Mouse (Mus musculus) liver, postnatal 0 days (tissue): ENCODE data around the gene Nynrin. TPM values are rescaled to one million over a fixed set of nuclear protein-coding genes. Genes with fewer than 3 reads are reported as not detected.

Experiments
- ATAC-seq: fragments of 200-750 bp; cut with Nextera tagmentation; 2 replicates; pipeline ENCODE4 v1.8.0; 2017; ENCODE audit warnings: mild to moderate bottlenecking, moderate library complexity
- DNase-seq: peaks from one replicate; pipeline ENCODE4 v3.0.0-alpha.2; 2016
- H3K27ac ChIP-seq: fragments of 300-500 bp; sonication (generic); 2 replicates; pipeline ENCODE4 v1.5.1; 2014; ENCODE audit warnings: antibody characterized with exemption, moderate library complexity, mild to moderate bottlenecking, low read depth
- H3K27me3 ChIP-seq: fragments of 300-500 bp; sonication (generic); 2 replicates; pipeline ENCODE4 v1.6.1; 2014; ENCODE audit warnings: low read length, control low read depth, mixed read lengths; ENCODE audit not compliant: insufficient read depth
- H3K36me3 ChIP-seq: fragments of 300-500 bp; sonication (generic); replicated peaks from 2 replicates; pipeline ENCODE4 v1.6.1; 2014; ENCODE audit warnings: mild to moderate bottlenecking, control low read depth, low read length, moderate library complexity, mixed read lengths; ENCODE audit not compliant: insufficient read depth
- H3K4me1 ChIP-seq: fragments of 300-500 bp; sonication (generic); 2 replicates; pipeline ENCODE4 v1.6.1; 2014; ENCODE audit warnings: antibody characterized with exemption, mild to moderate bottlenecking, control low read depth; ENCODE audit not compliant: insufficient read depth
- H3K4me2 ChIP-seq: fragments of 300-500 bp; sonication (generic); 2 replicates; pipeline ENCODE4 v1.6.1; 2014; ENCODE audit warnings: low read depth, mild to moderate bottlenecking, low read length, moderate library complexity, mixed read lengths
- H3K4me3 ChIP-seq: fragments of 300-500 bp; sonication (generic); 2 replicates; pipeline ENCODE4 v1.5.1; 2014; ENCODE audit warnings: low read depth, low read length
- H3K9ac ChIP-seq: fragments of 300-500 bp; sonication (generic); replicated peaks from 2 replicates; pipeline ENCODE4 v1.6.1; 2014; ENCODE audit warnings: mild to moderate bottlenecking, moderate library complexity
- H3K9me3 ChIP-seq: fragments of 300-500 bp; sonication (generic); 2 replicates; pipeline ENCODE4 v1.6.1; 2016; ENCODE audit warnings: mild to moderate bottlenecking, control low read depth, low read length, mixed read lengths
- CTCF ChIP-seq: sonication (generic); IDR thresholded peaks from 2 replicates; pipeline ENCODE4 v1.5.1; 2016; ENCODE audit warnings: antibody characterized with exemption, low read depth
- EP300 ChIP-seq: IDR thresholded peaks from 2 replicates; pipeline ENCODE4 v1.6.1; 2016; ENCODE audit warnings: antibody characterized with exemption, low read depth, mild to moderate bottlenecking
- WGBS: fragments of 180-500 bp; shearing (Covaris S2); extraction: QIAGEN DNeasy Blood & Tissue Kit; methylation state at CpG from one replicate; pipeline ENCODE4 v1.1.7; 2014; ENCODE audit not compliant: insufficient replicate concordance; 5-methylcytosine and 5-hydroxymethylcytosine counted together
- polyA plus RNA-seq: library from polyadenylated mRNA; unstranded; fragments of >200 nt; fragmentation: Nextera tagmentation; extraction: Ambion mirVana; gene quantifications from 2 replicates; pipeline ENCODE4 v1.2.1, GENCODE M21; 2015

The Nynrin gene
- polyA plus RNA-seq = 0.63 and 0.70 TPM in 2 replicates

DNA sequence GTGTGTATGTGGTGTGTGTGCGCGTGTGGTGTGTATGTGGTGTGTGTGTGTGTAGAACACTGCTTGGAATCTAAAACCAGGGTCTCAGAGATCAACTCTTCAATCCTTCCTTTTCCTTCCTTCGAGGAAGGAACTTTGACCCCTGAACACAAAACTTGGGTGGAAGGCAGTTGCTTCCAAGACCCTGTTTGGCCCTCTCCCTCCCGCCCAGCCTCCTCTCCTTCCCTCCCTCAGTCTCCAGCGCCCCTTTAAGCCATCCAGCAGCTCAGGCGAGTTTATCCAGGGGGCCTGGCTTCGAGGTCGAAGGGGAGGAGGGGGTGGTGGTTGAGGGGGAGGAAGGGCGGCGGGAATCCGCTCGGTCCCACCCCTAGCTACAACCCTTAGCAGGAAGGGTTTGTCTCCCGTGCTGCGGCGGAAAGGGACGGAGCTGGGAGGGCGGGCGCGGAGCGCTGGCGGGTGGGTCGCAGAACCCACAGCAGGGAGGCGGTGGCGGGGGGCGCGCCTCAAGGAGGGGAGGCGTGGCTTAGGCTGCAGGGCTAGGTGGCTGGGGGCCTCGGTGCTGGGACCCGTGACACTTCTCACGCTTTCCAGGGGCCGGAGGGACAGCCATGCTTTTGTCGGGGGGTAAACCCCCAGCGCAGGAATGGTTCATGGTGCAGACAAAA, at the start of gene Nynrin:
Gene Nynrin (plus strand): TSS at position 390 of the 665 bp plus-strand sequence.
- 3% methylated on average over 31 of the region's 33 CpGs for WGBS
- TF ChIP-seq EP300 (no peak), CTCF (no peak)
- H3K4me2 ChIP-seq = peak within 1 kb of the TSS; percentile 87
- H3K27ac ChIP-seq = peak within 1 kb of the TSS; percentile 53
- H3K4me3 ChIP-seq = peak within 1 kb of the TSS; percentile 51
- ATAC-seq = peak; percentile 62
- no peaks in the 10 kb centered on the region for H3K9me3 ChIP-seq
- no peaks in the 10 kb centered on the region for H3K27me3 ChIP-seq
- DNase-seq = peak; percentile 53
- H3K36me3 ChIP-seq = no peaks in the 10 kb centered on the region
- H3K9ac ChIP-seq = peak within 1 kb of the TSS; percentile 66
- peaks cover 30% of the 10 kb centered on the region for H3K4me1 ChIP-seq

DNA sequence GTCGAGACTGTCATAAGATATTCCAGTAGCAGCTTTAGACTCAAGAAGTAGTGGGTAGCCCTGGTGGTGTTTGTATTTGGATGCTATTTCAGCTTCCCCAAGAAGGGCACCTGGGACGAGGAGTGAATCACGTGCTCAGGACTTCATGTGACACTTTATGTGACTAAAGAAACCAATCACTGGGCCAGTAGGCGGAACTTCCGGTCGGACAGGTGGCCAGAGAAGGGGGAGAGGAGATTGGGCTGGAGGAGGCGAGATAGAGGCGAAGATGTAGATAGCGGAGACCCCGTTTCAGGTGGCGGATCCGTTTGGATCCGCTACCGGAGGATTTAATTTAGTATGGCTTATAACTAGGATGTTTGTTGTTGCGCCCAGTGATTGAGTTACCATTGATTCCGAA, 38.9 kb upstream of the Nynrin start:
- H3K4me1 ChIP-seq = no peaks in the 10 kb centered on the region
- WGBS = 28% methylated on average over 16 of the region's 16 CpGs
- H3K36me3 ChIP-seq = no peaks in the 10 kb centered on the region
- H3K27ac ChIP-seq = no peak overlapping the region
- H3K9ac ChIP-seq = no peak overlapping the region
- ATAC-seq = peak; percentile 76
- H3K27me3 ChIP-seq = no peaks in the 10 kb centered on the region
- TF ChIP-seq CTCF (no peak), EP300 (no peak)
- peak overlapping the region; percentile 38 for H3K4me3 ChIP-seq
- no peaks in the 10 kb centered on the region for H3K9me3 ChIP-seq
- DNase-seq = peak; percentile 51
- H3K4me2 ChIP-seq = peak overlapping the region; percentile 67

DNA sequence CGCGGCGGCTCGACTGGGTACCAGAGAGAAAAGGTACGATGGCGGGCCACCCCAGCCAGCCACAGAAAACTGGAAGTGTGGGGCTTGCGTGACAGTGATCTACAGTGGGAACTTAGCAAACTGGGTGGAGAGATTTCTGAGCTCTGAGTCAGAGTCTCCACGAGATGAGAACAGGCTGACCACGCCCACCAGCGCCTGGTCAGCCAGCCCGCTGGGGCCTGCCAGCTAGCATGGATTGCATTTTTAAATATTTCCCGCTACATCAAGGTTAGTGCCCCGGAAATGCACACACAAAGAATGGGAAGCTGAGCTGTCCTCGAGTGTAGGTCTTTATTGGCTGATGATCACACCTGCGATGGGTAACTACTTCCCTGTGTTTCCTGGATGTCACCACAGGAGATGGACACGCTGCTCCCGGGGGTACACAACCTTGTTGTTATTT, 38.5 kb upstream of the Nynrin start:
- no peaks in the 10 kb centered on the region for H3K36me3 ChIP-seq
- no peak overlapping the region for H3K9ac ChIP-seq
- ATAC-seq (peak; percentile 75), DNase-seq (peak; percentile 42)
- no peaks in the 10 kb centered on the region for H3K27me3 ChIP-seq
- 34% methylated on average over 17 of the region's 17 CpGs for WGBS
- no peak for TF ChIP-seq CTCF
- TF ChIP-seq EP300 = no peak
- no peak overlapping the region for H3K27ac ChIP-seq
- H3K9me3 ChIP-seq = no peaks in the 10 kb centered on the region
- H3K4me3 ChIP-seq = peak overlapping the region; percentile 38
- no peaks in the 10 kb centered on the region for H3K4me1 ChIP-seq
- peak overlapping the region; percentile 67 for H3K4me2 ChIP-seq

- Histone ChIP-seq H3K27ac (no peak overlapping the region), H3K27me3 (peaks cover 20% of the 10 kb centered on the region), H3K9ac (no peak overlapping the region), H3K9me3 (no peaks in the 10 kb centered on the region), H3K4me2 (no peak overlapping the region), H3K4me3 (no peak overlapping the region), H3K4me1 (peaks cover 10% of the 10 kb centered on the region), H3K36me3 (no peaks in the 10 kb centered on the region)
- no peak for DNase-seq
- 68% methylated on average over 7 of the region's 7 CpGs for WGBS
- ATAC-seq = no peak
- no peak for TF ChIP-seq CTCF
- TF ChIP-seq EP300 = no peak
Observed at GRCm38 (mm10) chr14:55819845-55820405, 33.9 kb upstream of the Nynrin start.

DNA sequence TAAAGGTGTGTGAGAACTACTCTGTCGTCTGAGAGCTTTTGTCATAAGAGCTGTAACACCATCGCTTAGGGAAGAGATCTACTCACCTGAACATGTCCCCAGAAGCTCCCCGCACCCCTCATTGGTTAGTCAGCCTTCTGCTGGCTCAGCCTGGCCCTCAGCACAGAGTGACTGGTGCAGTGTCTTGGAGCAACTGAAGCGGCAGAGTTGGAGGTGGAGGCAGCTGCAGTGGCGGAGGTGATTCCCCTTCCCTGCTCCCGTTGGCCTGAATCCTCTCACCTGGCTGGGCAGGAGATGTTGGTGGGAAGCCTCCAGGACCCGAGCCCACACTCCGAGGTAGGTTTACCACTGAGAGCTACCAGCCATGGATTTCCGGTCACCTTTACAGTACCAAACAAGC, 33.2 kb upstream of the Nynrin start:
- 79% methylated on average over 9 of the region's 9 CpGs for WGBS
- ATAC-seq (no peak), DNase-seq (no peak)
- no peak overlapping the region for H3K4me2 ChIP-seq
- no peaks in the 10 kb centered on the region for H3K9me3 ChIP-seq
- H3K4me3 ChIP-seq = no peak overlapping the region
- no peaks in the 10 kb centered on the region for H3K36me3 ChIP-seq
- H3K9ac ChIP-seq = no peak overlapping the region
- peaks cover 15% of the 10 kb centered on the region for H3K4me1 ChIP-seq
- peaks cover 26% of the 10 kb centered on the region for H3K27me3 ChIP-seq
- no peak overlapping the region for H3K27ac ChIP-seq
- no peak for TF ChIP-seq CTCF

- ATAC-seq (peak; percentile 84), DNase-seq (peak; percentile 83)
- TF ChIP-seq EP300 (no peak), CTCF (peak; percentile 98)
- Histone ChIP-seq H3K27me3 (peaks cover 46% of the 10 kb centered on the region), H3K27ac (no peak overlapping the region), H3K36me3 (no peaks in the 10 kb centered on the region), H3K4me3 (peak overlapping the region; percentile 61; the same call in 1 of the 2 replicates), H3K4me2 (peak overlapping the region; percentile 95), H3K9ac (no peak overlapping the region), H3K9me3 (no peaks in the 10 kb centered on the region), H3K4me1 (peaks cover 15% of the 10 kb centered on the region)
- 4% methylated on average over 13 of the region's 13 CpGs for WGBS
Observed at GRCm38 (mm10) chr14:55822435-55822990, 31.3 kb upstream of the Nynrin start.
